Mouse (Mus musculus) MN1 (cell line): ENCODE results near the gene Mia3.
"Not testable (repeated sequence)": the region's sequence is repeated elsewhere in the genome, so short reads cannot be mapped to it uniquely, and the experiment has no call there.

Source experiments
- DNase-seq: peaks from one replicate; pipeline ENCODE4 v3.0.0-alpha.2; 2016; ENCODE audit warnings: low spot score

Mia3 gene

GRCm38 (mm10) chr1:183369427-183370014, at the start of gene Mia3:
Gene Mia3, minus strand, starts transcription at chr1:183369553.
- peak; percentile 99 for DNase-seq

GRCm38 (mm10) chr1:183417873-183418272, 48.5 kb upstream of the Mia3 start, which contains the start of gene Hhipl2:
Gene Hhipl2, plus strand, starts transcription at chr1:183418215.
- no peak for DNase-seq

- DNase-seq, result peak; percentile 83
These were observed 44.9 kb upstream of the Mia3 start for GRCm38 (mm10) chr1:183414081-183414727.

GRCm38 (mm10) chr1:183403396-183403795, 34.0 kb upstream of the Mia3 start:
- DNase-seq, result no peak

- peak; percentile 98 for DNase-seq
These were observed 19.4 kb upstream of the Mia3 start, which contains the start of gene Taf1a for GRCm38 (mm10) chr1:183388426-183389406. Gene Taf1a, plus strand, starts transcription at chr1:183388981.

- not testable (repeated sequence) for DNase-seq
These were observed 18.1 kb upstream of the Mia3 start for GRCm38 (mm10) chr1:183387421-183387820.

GRCm38 (mm10) chr1:183382621-183383020, 13.3 kb upstream of the Mia3 start:
- DNase-seq, result no peak

- no peak for DNase-seq
These were observed 12.5 kb upstream of the Mia3 start for GRCm38 (mm10) chr1:183381816-183382215.

- DNase-seq, result not testable (repeated sequence)
These were observed 10.0 kb upstream of the Mia3 start for GRCm38 (mm10) chr1:183379376-183379775.

- no peak for DNase-seq
These were observed 9.1 kb upstream of the Mia3 start for GRCm38 (mm10) chr1:183378321-183378941.

GRCm38 (mm10) chr1:183377045-183377444, 7.7 kb upstream of the Mia3 start:
- DNase-seq, result no peak

- DNase-seq, result no peak
These were observed 5.4 kb upstream of the Mia3 start for GRCm38 (mm10) chr1:183374728-183375127.

GRCm38 (mm10) chr1:183368601-183369400, 552 bp downstream of the Mia3 start:
- DNase-seq, result peak; percentile 47

GRCm38 (mm10) chr1:183366361-183366760, 3.0 kb downstream of the Mia3 start:
- peak; percentile 95 for DNase-seq

- no peak for DNase-seq
These were observed 5.8 kb downstream of the Mia3 start for GRCm38 (mm10) chr1:183363577-183363867.

GRCm38 (mm10) chr1:183362729-183363576, 6.4 kb downstream of the Mia3 start:
- peak; percentile 83 for DNase-seq

- DNase-seq, result no peak
These were observed 7.1 kb downstream of the Mia3 start for GRCm38 (mm10) chr1:183362301-183362700.

- DNase-seq, result no peak
These were observed 10.5 kb downstream of the Mia3 start for GRCm38 (mm10) chr1:183358901-183359300.

- peak; percentile 96 for DNase-seq
These were observed 19.5 kb downstream of the Mia3 start for GRCm38 (mm10) chr1:183349840-183350239.

GRCm38 (mm10) chr1:183345817-183346195, 23.5 kb downstream of the Mia3 start:
- no peak for DNase-seq
